Mouse (Mus musculus) cerebellum, adult 18-20 months (tissue): ENCODE data around the gene Haus7.
A peak's percentile ranks its signal among the peaks of the same experiment; 100 is the strongest.

Source experiments
- DNase-seq, 2 experiments: peaks; one replicate each; pipeline ENCODE4 v3.0.0; 2021

Gene Haus7

GRCm38 (mm10) chrX:73458877-73459392 is at the start of gene Haus7:
Gene Haus7 (minus strand): TSS chrX:73459044.
- peak; percentile 83 to 96 for DNase-seq

GRCm38 (mm10) chrX:73506577-73506976 is 47.7 kb upstream of the Haus7 start:
- DNase-seq, result peak; percentile 85 to 92

- DNase-seq, result peak; percentile 58 to 64
Observed at GRCm38 (mm10) chrX:73505130-73505735, 46.4 kb upstream of the Haus7 start.

GRCm38 (mm10) chrX:73496746-73497145 is 37.9 kb upstream of the Haus7 start:
- no peak for DNase-seq

GRCm38 (mm10) chrX:73493567-73493966 is 34.7 kb upstream of the Haus7 start:
- DNase-seq, result peak; percentile 71

GRCm38 (mm10) chrX:73490804-73491203 is 32.0 kb upstream of the Haus7 start:
- DNase-seq, result no peak

- DNase-seq, result no peak
Observed at GRCm38 (mm10) chrX:73490186-73490585, 31.3 kb upstream of the Haus7 start.

GRCm38 (mm10) chrX:73486920-73487319 is 28.1 kb upstream of the Haus7 start:
- no peak for DNase-seq

- no peak for DNase-seq
Observed at GRCm38 (mm10) chrX:73484870-73485269, 26.0 kb upstream of the Haus7 start.

GRCm38 (mm10) chrX:73484076-73484475 is 25.2 kb upstream of the Haus7 start:
- no peak for DNase-seq

- no peak for DNase-seq
Observed at GRCm38 (mm10) chrX:73483484-73483810, 24.6 kb upstream of the Haus7 start, which contains the start of gene Bgn. Gene Bgn (plus strand): TSS chrX:73483602.

- no peak for DNase-seq
Observed at GRCm38 (mm10) chrX:73482643-73483483, 24.0 kb upstream of the Haus7 start.

- no peak for DNase-seq
Observed at GRCm38 (mm10) chrX:73480334-73480733, 21.5 kb upstream of the Haus7 start.

- no peak for DNase-seq
Observed at GRCm38 (mm10) chrX:73479656-73480055, 20.8 kb upstream of the Haus7 start.

GRCm38 (mm10) chrX:73477500-73477899 is 18.7 kb upstream of the Haus7 start:
- DNase-seq, result no peak

- DNase-seq, result no peak
Observed at GRCm38 (mm10) chrX:73476621-73477020, 17.8 kb upstream of the Haus7 start.

- DNase-seq, result no peak
Observed at GRCm38 (mm10) chrX:73475658-73476256, 16.9 kb upstream of the Haus7 start.

- DNase-seq, result no peak
Observed at GRCm38 (mm10) chrX:73474340-73475165, 15.7 kb upstream of the Haus7 start.

GRCm38 (mm10) chrX:73471764-73472163 is 12.9 kb upstream of the Haus7 start:
- DNase-seq, result no peak

- no peak for DNase-seq
Observed at GRCm38 (mm10) chrX:73468752-73469151, 9.9 kb upstream of the Haus7 start.

GRCm38 (mm10) chrX:73468330-73468729 is 9.5 kb upstream of the Haus7 start:
- no peak for DNase-seq

GRCm38 (mm10) chrX:73467446-73468241 is 8.8 kb upstream of the Haus7 start:
- no peak for DNase-seq
